Mouse (Mus musculus): Measurements from ENCODE around the gene Srcin1. TPM values are rescaled to one million over a fixed set of nuclear protein-coding genes. Genes with fewer than 3 reads are reported as not detected.

Gene Srcin1
- total RNA-seq, 4 experiments from 2014 or later, result 255 to 270 (median 262) TPM

DNA sequence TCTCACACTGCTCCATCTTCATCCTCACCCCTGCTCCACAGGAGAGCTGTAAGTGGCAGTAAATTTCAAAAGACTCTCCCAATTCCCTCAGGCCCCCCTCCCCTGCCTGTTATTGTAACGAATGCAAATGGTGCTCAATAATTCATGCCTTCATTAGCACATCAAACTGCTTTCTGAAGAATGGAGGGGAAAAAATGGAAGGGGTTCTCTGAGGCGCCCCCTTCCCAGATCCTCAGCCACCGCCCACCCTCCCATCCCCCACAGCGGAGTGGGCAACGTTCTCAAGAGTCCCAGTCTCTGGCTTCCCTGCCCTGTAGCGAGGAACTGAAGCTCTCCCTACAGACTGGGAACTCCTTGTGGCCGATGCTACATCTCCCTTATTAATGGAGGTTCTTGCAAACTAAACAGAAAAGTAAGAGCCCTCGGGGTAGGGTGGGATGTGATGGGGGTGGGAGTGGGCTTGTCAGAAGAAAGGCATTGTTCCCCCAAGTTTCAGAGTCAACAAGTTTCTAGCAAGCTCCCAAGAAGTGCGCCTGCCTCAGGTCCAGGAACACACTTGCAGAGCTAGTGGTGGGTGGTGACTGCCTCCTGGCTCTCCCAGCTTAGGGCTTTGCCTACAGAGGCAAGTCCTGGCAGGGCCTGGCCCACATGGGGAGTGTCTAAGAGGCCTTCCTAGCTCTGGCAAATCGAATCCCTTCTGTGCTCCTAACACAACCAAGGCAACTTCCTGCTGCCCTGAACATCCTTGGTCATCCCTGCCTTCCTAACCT lies 3.3 kb upstream of the Srcin1 start:
- DNase-seq (ENCODE audit: low spot score in 2 of 2), result no peak

DNA sequence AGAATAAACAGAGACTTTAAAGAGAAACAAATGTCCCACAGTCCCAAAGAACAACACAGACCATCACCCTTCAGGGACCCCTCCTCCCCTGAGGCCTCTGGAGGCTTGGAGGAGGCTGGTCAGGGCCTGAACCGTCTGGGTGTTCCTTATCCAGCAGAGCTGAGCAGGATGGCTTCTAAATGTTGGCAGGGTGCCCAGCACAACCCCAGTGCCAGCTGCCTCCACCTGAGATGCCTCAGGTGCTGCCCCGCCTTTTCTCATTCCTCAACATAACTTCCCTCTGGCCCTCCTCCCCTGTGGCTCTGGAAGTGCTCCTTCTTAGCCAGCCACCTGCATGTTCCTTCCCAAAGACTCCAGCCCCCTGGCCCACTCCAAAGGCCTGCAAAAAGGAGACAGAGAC lies 2.3 kb upstream of the Srcin1 start:
- no peak for DNase-seq (ENCODE audit: low spot score in 2 of 2)

GRCm38 (mm10) chr11:97575638-97576037 lies 348 bp downstream of the Srcin1 start:
- peak in 1 of 2 experiments; percentile 67 for DNase-seq (ENCODE audit: low spot score in 2 of 2)

GRCm38 (mm10) chr11:97575075-97575474 lies 911 bp downstream of the Srcin1 start:
- DNase-seq (ENCODE audit: low spot score in 2 of 2), result peak; percentile 65 to 83

- no peak for DNase-seq (ENCODE audit: low spot score in 2 of 2)
Measured at GRCm38 (mm10) chr11:97574551-97575051, 1.4 kb downstream of the Srcin1 start.

DNA sequence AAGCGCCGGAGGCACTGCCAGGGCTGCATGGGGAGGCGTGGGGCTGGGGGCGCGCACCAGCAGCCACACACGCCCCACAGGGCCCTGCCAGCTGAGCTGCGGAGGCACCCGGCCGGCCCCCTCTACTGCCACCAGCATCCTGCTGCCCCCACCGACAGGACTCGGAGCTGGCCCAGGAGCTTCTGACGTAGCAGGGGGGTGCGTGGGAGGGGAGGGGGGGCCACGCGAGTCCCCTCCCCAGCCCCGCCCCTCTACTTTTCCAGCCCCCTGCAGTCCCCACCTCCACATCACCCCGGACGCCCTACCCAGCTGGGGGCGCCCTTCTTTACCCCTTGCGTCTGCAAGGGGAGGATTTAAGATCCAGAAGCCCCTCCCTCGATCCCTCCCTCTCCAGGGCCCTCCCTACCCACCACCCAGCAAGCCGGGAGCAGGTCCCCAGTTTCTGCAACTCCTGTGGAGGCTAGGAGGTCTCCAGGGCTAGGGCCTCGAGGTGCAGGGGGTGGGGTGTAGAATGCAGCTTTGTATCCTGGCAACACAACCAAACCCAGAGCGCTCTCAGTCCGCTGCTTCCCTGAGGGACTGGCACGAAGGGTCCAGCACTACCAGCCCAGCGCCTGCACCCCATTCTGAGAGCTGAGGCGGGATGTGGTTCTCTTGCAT lies 2.0 kb downstream of the Srcin1 start:
- DNase-seq (ENCODE audit: low spot score in 2 of 2), result peak; percentile 73 to 81

DNA sequence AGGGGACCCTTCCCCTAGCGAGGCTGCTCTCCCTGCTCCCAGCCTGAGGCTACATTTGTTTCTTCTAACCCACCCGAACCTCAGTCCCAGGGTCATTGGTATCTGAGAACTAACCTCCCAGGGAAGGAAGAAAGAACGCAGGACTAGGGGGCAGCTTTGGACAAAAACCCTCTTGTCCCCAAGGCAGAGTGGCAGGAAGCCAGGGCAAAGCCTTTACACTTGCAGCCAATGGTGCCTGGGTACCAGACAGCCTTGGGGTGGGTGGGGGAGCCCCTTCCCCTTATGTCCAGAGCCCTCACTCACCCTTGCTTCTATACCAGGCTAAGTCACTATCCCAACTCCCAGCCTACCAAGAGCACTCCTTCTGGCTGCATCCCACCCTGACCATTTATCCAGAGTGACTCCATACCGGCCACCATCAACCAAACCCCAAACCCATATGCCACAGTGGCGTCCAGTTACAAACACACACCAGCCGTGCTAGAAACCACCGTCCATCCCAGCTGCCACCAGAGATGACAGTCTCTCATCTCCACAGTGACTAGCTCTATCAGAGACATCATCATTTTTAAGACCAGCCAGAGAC lies 3.0 kb downstream of the Srcin1 start:
- DNase-seq (ENCODE audit: low spot score in 2 of 2), result no peak

DNA sequence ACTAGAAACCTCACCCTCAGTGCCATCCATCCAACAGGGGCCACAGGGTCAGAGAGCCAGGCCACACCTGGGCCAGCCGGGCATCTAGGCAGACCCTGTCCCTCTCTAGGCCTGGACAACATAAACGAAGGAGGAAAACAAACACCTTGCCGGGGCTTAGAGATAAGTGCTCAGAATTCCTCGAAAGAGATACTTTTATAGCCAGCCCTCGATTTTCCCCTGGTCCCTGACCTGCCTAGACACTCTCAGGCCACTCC lies 4.0 kb downstream of the Srcin1 start:
- DNase-seq (ENCODE audit: low spot score in 2 of 2), result no peak

- DNase-seq (ENCODE audit: low spot score in 2 of 2), result no peak
Measured at GRCm38 (mm10) chr11:97571266-97572088, 4.5 kb downstream of the Srcin1 start.

DNA sequence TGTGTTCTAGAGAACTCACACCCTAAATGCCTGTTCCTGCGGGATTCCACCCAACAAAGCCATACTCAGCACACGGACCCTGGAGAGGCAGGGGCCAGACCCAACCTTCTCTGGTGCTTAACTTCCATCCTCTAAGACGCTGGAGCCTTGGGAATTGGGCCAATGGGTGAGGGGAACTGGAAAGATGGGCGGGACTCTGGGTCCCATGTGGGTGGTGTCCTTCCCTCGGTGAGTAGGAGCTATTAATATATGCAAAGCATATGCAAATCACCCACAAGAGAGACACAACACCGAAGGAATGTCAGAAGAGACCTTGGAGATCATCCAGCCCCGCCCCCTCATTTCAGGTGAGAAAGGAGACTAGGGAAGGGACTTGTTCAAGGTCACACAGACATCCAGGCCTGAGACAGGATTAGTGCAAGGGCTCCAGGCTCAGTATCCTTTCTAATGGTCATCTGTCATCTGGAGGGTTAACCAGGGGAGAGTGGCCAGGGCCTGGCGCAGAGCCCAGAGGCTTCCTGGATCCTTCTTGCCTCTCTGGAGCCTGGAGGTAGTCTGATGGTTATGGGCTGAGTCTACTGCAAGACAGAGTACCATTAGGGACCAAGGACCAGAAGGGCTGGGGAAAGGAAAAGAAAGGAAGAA lies 5.4 kb downstream of the Srcin1 start:
- DNase-seq (ENCODE audit: low spot score in 2 of 2), result no peak

DNA sequence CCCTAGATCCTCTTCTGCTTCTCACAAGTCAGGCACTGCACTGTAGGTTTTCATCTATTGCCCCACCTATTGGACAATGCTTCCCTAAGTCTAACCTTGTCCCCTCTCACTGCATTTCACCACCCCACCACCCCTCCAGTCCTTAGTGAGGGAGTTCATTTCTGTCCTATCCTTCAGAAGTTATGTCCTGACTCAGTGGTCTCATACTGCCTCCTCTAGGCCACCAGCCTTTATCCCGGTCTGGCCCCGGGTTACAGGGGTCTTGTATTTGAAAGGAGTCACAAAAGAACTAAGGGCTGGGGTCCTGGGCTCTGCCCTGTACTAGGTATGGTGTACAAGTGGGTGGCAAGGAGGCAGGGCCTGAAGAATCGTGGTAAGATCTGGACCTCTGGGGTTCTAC lies 6.2 kb downstream of the Srcin1 start:
- no peak for DNase-seq (ENCODE audit: low spot score in 2 of 2)

- no peak for DNase-seq (ENCODE audit: low spot score in 2 of 2)
Measured at GRCm38 (mm10) chr11:97569301-97569724, 6.7 kb downstream of the Srcin1 start.

DNA sequence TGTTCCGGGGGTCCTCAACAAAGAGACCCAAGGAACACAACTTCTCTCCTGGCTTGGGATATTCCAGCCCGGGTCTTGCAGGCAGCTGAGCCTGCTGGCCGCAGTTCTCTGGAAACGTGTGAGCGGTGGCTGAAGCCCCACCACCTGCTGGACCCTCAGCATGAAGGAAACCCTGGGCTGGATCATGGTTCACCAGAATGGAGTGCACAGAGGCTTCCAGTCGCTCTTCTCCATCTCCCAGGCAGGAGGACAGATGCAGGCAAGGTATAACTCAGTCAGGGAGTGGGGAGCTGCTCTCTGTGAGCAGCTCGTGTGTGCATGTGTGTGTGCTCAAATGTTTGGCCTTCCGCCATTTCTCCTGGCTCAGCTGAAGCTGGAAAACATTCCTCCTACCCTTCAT lies 7.3 kb downstream of the Srcin1 start:
- DNase-seq (ENCODE audit: low spot score in 2 of 2), result peak in 1 of 2 experiments; percentile 79

GRCm38 (mm10) chr11:97567480-97567879 lies 8.5 kb downstream of the Srcin1 start:
- DNase-seq (ENCODE audit: low spot score in 2 of 2), result no peak

GRCm38 (mm10) chr11:97566551-97566950 lies 9.4 kb downstream of the Srcin1 start:
- no peak for DNase-seq (ENCODE audit: low spot score in 2 of 2)

DNA sequence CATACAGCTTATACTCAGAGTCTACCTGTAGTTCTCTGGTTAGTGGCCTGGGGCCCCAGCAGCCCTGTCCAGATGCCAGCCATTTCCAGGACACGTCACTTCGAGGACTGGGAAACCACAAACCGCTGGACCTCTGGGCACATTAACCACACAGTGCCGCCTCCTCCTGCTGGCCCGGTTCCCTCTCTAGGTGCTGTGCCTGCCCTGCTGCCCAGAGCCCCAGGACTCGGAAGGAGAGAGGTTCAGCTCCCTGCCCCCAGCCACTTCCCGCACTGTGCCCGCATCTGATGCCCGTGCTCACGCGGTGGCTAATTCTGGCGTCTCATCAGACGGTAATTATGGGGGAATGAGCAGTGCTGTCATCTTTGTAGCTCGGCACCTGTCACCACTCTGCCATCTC lies 12.3 kb downstream of the Srcin1 start:
- no peak for DNase-seq (ENCODE audit: low spot score in 2 of 2)

DNA sequence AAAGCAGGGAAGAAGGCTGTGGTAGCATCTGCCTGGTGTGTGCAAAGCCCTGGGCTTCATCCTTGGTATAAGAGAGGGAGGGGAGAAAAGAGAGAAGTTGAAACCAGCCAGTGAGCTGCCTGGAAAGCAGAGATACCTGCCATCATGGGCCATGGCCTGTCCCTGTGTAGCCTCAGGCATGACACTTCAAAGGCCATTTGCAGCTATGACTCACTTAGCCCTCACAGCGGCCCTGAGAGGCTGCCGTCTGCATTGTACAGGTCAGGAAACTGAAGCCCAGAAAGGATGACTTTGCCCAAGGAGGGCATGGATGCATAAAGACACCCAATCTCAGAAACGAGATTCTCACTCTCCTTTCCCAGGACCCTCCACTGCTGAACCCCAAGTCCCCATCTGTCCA lies 13.4 kb downstream of the Srcin1 start:
- DNase-seq (ENCODE audit: low spot score in 2 of 2), result no peak

DNA sequence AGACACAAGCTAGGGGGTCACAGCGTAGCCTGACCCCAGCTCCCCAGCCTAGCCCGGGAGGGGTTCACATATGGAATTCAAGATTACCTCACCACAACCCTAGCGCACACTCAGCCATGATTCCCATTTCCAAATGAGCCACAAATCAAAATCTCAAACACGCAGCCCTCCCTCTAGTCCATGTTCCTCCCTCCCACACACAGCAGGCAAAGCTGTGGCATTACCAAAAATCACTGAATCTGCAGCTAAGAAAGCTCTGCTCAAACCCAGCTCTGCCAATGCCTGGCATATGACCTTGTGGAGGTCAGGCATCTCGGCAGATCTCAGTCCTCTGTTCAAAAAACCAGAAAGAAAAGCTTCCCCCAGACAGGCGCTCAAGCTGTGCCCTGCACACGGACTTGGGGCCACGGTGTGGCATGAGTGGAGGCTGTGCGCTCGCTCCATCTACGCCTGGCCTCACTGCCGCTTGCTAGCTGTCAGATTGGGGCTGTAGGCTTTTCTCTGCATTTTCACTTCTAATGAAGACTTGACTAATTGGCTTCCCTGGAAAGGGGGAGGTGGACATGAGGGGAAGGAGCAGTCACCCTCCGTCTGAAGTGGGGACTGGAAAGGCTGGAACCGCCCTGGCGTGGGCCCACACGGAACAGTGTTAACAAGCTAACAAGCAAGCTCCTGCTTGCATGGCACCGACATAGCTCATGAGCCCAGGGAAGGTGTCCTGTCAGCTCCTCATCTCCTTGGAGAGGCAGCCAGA lies 15.6 kb downstream of the Srcin1 start:
- DNase-seq (ENCODE audit: low spot score in 2 of 2), result no peak

GRCm38 (mm10) chr11:97559549-97559948 lies 16.4 kb downstream of the Srcin1 start:
- DNase-seq (ENCODE audit: low spot score in 2 of 2), result no peak

GRCm38 (mm10) chr11:97557885-97558284 lies 18.1 kb downstream of the Srcin1 start:
- no peak for DNase-seq (ENCODE audit: low spot score in 2 of 2)

Measured in left cerebral cortex, adult 8-10 months (tissue).